Mouse (Mus musculus): Measurements from ENCODE around the gene Ints3. TPM values are rescaled to one million over a fixed set of nuclear protein-coding genes. Genes with fewer than 3 reads are reported as not detected.
A peak's percentile ranks its signal among the peaks of the same experiment; 100 is the strongest.

The Ints3 gene
- polyA plus RNA-seq, 1 experiment = 28.4 TPM

- WGBS = 83% methylated on average over 3 of the region's 3 CpGs
- no peaks in the 10 kb centered on the region for H3K4me1 ChIP-seq (ENCODE audit: control insufficient read depth, insufficient read depth, low read length)
- TF ChIP-seq POLR2A (IDR thresholded peaks at IDR 0.05; ENCODE audit: borderline replicate concordance, extremely low read depth, low read depth, low read length) (no peak), CTCF (IDR thresholded peaks at IDR 0.05; ENCODE audit: insufficient read depth, low read length) (no peak)
- no peak overlapping the region for H3K4me3 ChIP-seq (replicated peaks; ENCODE audit: extremely low read depth, low read depth, low read length)
- no peak for DNase-seq
These were observed 29.3 kb downstream of the Ints3 start for GRCm38 (mm10) chr3:90404121-90404520.

DNA sequence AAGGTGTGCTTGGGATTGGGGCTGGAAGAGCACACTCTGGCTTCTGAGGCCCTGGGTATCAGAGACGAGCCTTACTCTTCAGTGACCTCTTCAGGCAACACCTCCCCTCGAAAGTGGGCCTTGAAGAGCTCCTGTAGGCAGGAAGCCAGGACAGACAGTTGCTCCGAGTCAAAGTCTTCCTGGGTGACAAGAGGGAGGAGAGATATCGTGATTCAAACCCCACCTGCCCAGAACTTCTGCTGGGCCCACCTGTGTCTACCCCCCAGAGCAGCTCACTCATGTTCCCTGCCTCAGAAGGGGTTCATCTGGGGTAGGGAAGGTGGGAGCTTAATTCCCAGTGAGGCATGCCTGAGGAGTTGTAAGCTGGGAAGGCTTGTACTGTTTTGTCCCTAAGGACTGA is 32.4 kb downstream of the Ints3 start:
- no peak for DNase-seq
- WGBS = 63% methylated on average over 4 of the region's 4 CpGs
- Histone ChIP-seq H3K4me1 (ENCODE audit: control insufficient read depth, insufficient read depth, low read length) (no peaks in the 10 kb centered on the region), H3K4me3 (replicated peaks; ENCODE audit: extremely low read depth, low read depth, low read length) (no peak overlapping the region)
- TF ChIP-seq CTCF (IDR thresholded peaks at IDR 0.05; ENCODE audit: insufficient read depth, low read length) (no peak), POLR2A (IDR thresholded peaks at IDR 0.05; ENCODE audit: borderline replicate concordance, extremely low read depth, low read depth, low read length) (no peak)

- TF ChIP-seq POLR2A (IDR thresholded peaks at IDR 0.05; ENCODE audit: borderline replicate concordance, extremely low read depth, low read depth, low read length) (no peak), CTCF (IDR thresholded peaks at IDR 0.05; ENCODE audit: insufficient read depth, low read length) (no peak)
- peaks cover 5% of the 10 kb centered on the region for H3K4me1 ChIP-seq (ENCODE audit: control insufficient read depth, insufficient read depth, low read length)
- DNase-seq = no peak
- WGBS = 42% methylated on average over 3 of the region's 3 CpGs
- no peak overlapping the region for H3K4me3 ChIP-seq (replicated peaks; ENCODE audit: extremely low read depth, low read depth, low read length)
These were observed 37.8 kb downstream of the Ints3 start for GRCm38 (mm10) chr3:90395629-90396028.

DNA sequence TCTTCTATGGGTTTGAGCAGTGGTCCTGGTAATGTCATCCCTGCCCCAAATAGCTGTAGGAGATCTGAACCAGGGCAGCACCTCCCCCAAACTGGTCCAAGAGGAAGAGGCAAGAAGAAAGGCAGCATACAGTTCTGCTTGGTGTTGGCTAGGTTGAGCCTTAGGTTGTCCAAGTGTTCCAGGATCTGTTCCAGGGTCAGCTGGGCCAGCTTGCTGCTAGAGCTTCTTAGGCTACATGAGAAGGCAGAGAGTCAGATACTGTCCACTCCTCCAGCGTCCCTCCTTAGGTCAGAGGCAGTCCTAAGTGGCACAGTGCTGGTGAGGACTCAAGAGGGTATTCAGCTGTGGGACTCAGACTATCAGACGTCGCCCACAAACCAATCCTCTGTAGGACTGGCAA is 40.8 kb downstream of the Ints3 start:
- TF ChIP-seq CTCF (IDR thresholded peaks at IDR 0.05; ENCODE audit: insufficient read depth, low read length) (no peak), POLR2A (IDR thresholded peaks at IDR 0.05; ENCODE audit: borderline replicate concordance, extremely low read depth, low read depth, low read length) (no peak)
- Histone ChIP-seq H3K4me3 (replicated peaks; ENCODE audit: extremely low read depth, low read depth, low read length) (no peak overlapping the region), H3K4me1 (ENCODE audit: control insufficient read depth, insufficient read depth, low read length) (peaks cover 15% of the 10 kb centered on the region)
- WGBS = 85% methylated on average over 3 of the region's 3 CpGs
- no peak for DNase-seq

DNA sequence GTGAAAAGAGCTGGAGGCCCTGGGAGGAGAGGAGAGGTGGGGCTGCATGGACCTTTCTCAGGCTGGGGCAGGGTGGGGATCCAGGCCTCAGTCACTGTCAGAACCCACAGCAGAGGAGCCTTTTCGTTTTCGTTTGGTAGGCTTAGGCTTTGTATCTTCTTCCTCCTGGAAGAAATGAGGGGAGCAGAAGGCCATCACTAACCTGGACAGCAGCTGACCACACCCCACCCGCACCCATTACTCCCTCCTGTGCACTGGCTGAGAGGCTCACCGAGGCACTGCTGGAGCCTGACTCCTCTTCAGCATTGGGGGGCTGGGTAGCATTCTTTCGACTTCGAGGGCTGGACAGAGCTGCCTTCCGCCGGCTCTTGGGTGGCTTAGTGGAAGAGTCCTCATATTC is 41.5 kb downstream of the Ints3 start:
- WGBS = 87% methylated on average over 8 of the region's 8 CpGs
- no peak for DNase-seq
- Histone ChIP-seq H3K4me1 (ENCODE audit: control insufficient read depth, insufficient read depth, low read length) (peaks cover 15% of the 10 kb centered on the region), H3K4me3 (replicated peaks; ENCODE audit: extremely low read depth, low read depth, low read length) (no peak overlapping the region)
- TF ChIP-seq CTCF (IDR thresholded peaks at IDR 0.05; ENCODE audit: insufficient read depth, low read length) = no peak
- no peak for TF ChIP-seq POLR2A (IDR thresholded peaks at IDR 0.05; ENCODE audit: borderline replicate concordance, extremely low read depth, low read depth, low read length)

DNA sequence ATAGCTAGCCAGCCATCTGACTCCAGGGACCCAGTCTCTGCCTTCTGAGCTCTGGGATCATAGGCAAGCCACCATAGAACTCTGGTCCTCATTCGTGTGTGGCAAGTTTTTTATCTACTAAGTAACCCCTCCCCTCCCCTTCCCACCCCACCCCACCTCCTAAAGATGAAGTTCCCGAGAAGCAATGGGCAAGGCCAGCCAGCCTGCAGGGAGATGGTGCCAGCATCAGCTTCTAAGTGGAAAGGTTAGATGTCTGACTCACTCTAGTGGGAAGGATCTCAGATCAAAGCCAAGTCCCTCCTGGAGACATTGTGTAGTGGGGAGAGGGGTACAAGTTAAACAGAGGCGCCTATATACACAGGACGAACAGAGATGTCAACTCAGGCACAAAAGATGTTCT is 42.4 kb downstream of the Ints3 start:
- WGBS = 70% methylated on average over 4 of the region's 4 CpGs
- no peak overlapping the region for H3K4me3 ChIP-seq (replicated peaks; ENCODE audit: extremely low read depth, low read depth, low read length)
- H3K4me1 ChIP-seq (ENCODE audit: control insufficient read depth, insufficient read depth, low read length) = peaks cover 15% of the 10 kb centered on the region
- DNase-seq = no peak
- TF ChIP-seq CTCF (IDR thresholded peaks at IDR 0.05; ENCODE audit: insufficient read depth, low read length) = no peak
- no peak for TF ChIP-seq POLR2A (IDR thresholded peaks at IDR 0.05; ENCODE audit: borderline replicate concordance, extremely low read depth, low read depth, low read length)

- Histone ChIP-seq H3K4me1 (ENCODE audit: control insufficient read depth, insufficient read depth, low read length) (peaks cover 10% of the 10 kb centered on the region), H3K4me3 (replicated peaks; ENCODE audit: extremely low read depth, low read depth, low read length) (peak within 1 kb of the TSS; percentile 56)
- peak; percentile 45 for DNase-seq
- no peak for TF ChIP-seq CTCF (IDR thresholded peaks at IDR 0.05; ENCODE audit: insufficient read depth, low read length)
- no peak for TF ChIP-seq POLR2A (IDR thresholded peaks at IDR 0.05; ENCODE audit: borderline replicate concordance, extremely low read depth, low read depth, low read length)
- WGBS = 2% methylated on average over 55 of the region's 55 CpGs
These were observed 43.6 kb downstream of the Ints3 start, which contains the start of gene Slc27a3 for GRCm38 (mm10) chr3:90389511-90390490. Slc27a3 (minus strand) TSS chr3:90389938.

DNA sequence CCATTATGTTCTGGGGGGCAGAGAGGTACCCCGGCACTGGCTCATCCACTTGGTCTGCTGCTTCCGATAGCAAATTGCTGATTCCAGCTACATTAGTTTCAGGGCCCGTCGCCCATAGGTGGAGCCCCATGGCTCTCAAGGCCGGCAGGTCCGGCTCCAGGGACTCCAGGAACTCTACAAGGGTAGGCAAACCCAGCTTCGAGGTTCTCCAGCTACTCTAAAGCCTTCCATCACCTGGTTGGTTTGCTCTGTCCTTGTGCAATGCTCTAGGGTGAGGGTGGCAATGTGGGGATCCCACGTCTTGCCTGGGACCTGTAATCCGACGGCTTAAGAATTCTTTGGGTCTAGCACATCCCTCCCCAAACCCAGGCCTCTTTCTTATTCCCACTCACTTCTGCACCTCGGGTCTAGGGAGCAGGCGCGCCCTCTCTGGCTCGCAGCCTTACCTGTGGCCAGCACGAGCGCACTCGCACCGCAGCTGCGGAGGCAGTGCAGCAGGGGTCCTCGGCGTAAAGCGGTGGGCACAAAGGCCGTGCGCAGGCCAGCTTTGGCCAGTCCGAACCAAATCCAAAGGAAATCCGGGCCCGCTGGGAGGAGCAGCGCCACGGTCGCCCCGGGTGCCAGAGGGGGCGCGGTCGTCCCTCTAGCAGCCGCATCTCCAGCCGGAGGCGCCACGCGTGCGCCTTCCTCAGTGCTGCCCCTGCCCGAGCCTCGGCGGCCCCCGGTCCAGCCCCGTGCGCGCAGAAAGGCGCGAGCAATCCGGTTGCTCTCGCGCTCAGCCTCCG is 44.5 kb downstream of the Ints3 start:
- TF ChIP-seq CTCF (IDR thresholded peaks at IDR 0.05; ENCODE audit: insufficient read depth, low read length) (no peak), POLR2A (IDR thresholded peaks at IDR 0.05; ENCODE audit: borderline replicate concordance, extremely low read depth, low read depth, low read length) (no peak)
- Histone ChIP-seq H3K4me3 (replicated peaks; ENCODE audit: extremely low read depth, low read depth, low read length) (peak overlapping the region; percentile 56), H3K4me1 (ENCODE audit: control insufficient read depth, insufficient read depth, low read length) (peaks cover 10% of the 10 kb centered on the region)
- WGBS = 9% methylated on average over 53 of the region's 53 CpGs
- DNase-seq = no peak

- peaks cover 10% of the 10 kb centered on the region for H3K4me1 ChIP-seq (ENCODE audit: control insufficient read depth, insufficient read depth, low read length)
- WGBS = 71% methylated on average over 4 of the region's 4 CpGs
- no peak for DNase-seq
- TF ChIP-seq CTCF (IDR thresholded peaks at IDR 0.05; ENCODE audit: insufficient read depth, low read length) = no peak
- TF ChIP-seq POLR2A (IDR thresholded peaks at IDR 0.05; ENCODE audit: borderline replicate concordance, extremely low read depth, low read depth, low read length) = no peak
- H3K4me3 ChIP-seq (replicated peaks; ENCODE audit: extremely low read depth, low read depth, low read length) = peak overlapping the region; percentile 14
These were observed 45.2 kb downstream of the Ints3 start for GRCm38 (mm10) chr3:90388192-90388591.

All from lung, adult 2 months (tissue).